Mouse (Mus musculus) urinary bladder, postnatal 36 days (tissue): ENCODE data around the gene Acnat2.
"Not testable (repeated sequence)": the region's sequence is repeated elsewhere in the genome, so short reads cannot be mapped to it uniquely, and the experiment has no call there.

Experiments
- DNase-seq, 2 experiments: peaks; one replicate each; pipeline ENCODE4 v3.0.0; 2022; ENCODE audit warnings: low spot score in 2 of 2, mixed read lengths in 1 of 2

Acnat2 gene

GRCm38 (mm10) chr4:49407957-49408356 is at the start of gene Acnat2:
Acnat2 (minus strand) TSS chr4:49408151.
- not testable (repeated sequence) for DNase-seq

GRCm38 (mm10) chr4:49456171-49456570 is 48.2 kb upstream of the Acnat2 start:
- DNase-seq: no peak

DNA sequence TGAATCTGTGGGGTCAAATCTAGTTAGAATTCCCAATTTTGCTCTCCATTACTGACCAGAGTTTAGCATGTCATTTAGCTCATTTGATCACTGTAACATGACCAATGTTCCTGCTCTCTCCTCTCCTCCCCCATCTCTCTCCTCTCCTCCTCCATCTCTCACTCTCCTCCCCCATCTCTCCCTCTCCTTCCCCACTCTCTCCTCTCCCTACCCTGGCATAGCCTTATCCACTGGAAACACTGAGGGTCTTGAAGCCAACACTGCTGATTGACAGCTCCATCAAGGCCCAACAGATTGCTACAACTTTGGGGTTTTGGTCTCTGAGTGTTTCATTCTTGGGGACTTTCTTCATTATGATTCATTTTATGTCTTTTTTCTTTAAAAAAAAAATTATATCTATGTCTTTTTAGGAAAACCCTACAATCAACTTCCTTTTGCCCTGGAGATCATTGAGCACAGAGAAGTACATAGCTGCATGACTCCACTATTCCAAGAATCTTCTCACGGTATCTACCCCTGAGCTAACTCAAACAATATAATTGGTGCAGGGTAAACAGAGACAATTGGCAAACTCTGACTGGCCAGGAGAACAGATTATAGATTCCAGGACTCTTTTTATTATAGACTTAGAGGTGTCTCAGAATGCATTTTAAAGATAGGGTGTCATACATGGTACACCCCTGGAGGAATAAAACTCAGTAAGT is 44.0 kb upstream of the Acnat2 start:
- DNase-seq: no peak

- DNase-seq: peak; percentile 33
Measured at GRCm38 (mm10) chr4:49451133-49451847, 43.3 kb upstream of the Acnat2 start.

- DNase-seq: not testable (repeated sequence)
Measured at GRCm38 (mm10) chr4:49436968-49437367, 29.0 kb upstream of the Acnat2 start.

- not testable (repeated sequence) for DNase-seq
Measured at GRCm38 (mm10) chr4:49410151-49410550, 2.2 kb upstream of the Acnat2 start.

DNA sequence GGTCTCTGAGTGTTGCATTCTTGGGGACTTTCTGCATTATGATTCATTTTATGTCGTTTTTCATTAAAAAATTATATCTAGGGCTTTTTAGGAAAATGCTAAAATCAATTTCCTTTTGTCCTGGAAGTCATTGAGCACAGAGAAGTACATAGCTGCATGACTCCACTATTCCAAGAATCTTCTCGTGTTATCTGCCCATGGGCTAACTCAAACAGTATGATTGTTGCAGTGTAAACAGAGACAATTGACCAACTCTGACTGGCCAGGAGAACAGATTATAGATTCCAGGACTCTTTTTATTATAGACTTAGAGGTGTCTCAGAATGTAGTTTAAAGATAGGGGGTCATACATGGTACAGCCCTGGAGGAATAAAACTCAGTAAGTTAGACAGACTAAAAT is 21.1 kb downstream of the Acnat2 start:
- no peak for DNase-seq

DNA sequence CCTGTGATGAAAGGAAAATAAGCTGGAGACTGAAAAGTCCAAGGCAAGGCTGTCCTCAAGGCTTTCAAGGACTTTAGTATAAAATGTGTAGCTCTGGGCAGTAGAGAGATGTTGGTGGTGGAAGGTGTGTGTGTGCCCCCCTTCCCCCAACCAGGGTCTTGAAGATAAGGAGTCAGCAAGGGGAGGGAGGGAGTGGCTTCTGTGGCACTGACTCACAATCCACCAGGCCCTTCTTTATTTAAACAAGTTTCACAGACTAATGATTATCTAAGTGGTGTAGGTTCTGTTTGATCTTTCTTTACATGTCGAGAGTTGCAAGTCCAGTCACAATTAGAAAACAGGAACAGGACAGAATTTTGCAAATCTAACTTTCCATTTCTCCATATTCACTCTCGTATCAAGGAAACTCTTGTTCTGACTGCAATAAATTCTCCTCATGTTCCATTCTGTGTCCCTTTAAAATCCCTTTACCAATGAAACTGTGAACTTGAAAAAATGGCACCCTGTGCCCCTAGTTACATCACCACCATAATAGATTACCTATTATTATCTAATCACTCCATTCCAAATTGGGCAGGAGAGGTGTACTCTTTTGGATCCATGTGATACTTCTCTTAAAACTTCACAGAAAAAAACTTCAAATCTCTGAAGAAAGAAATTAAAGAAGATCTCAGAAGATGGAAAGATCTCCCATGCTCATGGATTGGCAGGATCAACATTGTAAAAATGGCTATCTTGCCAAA is 24.2 kb downstream of the Acnat2 start:
- not testable (repeated sequence) for DNase-seq

GRCm38 (mm10) chr4:49368046-49368445 is 39.9 kb downstream of the Acnat2 start:
- not testable (repeated sequence) for DNase-seq

GRCm38 (mm10) chr4:49357097-49357496 is 50.9 kb downstream of the Acnat2 start:
- no peak for DNase-seq

- DNase-seq: no peak
Measured at GRCm38 (mm10) chr4:49350470-49350869, 57.5 kb downstream of the Acnat2 start.

GRCm38 (mm10) chr4:49348677-49349076 is 59.3 kb downstream of the Acnat2 start:
- no peak for DNase-seq

DNA sequence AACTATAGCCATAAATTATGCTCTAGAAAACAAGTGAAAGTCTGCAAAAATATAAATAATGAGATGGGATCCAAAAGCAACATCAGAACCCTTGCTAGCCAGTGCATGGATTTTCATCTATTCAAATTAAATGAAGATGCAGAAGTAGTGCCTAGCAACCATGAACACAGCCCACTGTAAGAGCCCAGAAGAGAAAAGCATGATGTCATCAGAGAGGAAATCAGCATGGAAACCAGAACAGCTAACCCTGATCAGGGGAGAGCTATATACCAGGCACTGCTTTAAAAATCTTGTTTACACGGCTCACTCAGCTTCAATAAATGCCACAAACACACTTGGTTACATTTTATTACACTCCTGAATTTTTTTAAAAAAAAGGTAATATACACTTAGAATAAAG is 60.0 kb downstream of the Acnat2 start:
- not testable (repeated sequence) for DNase-seq

DNA sequence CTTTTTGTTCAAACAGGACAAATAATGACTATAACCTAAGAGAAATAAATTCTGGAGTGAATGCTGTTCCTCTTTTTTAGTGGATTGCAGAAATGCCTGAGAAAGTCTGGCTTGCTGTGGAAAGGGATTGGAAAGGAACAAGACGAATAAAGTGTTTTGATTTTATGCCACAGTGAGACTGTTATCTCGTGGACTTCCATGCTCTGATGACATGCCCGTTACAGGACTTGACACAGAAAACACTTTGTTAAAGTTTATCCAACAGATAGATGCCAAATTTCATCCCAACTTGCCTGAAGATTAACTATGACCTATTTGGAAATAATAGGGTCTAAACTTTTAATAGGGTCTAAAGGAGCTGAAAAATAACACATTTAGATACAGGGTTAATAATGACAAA is 67.9 kb downstream of the Acnat2 start:
- not testable (repeated sequence) for DNase-seq

DNA sequence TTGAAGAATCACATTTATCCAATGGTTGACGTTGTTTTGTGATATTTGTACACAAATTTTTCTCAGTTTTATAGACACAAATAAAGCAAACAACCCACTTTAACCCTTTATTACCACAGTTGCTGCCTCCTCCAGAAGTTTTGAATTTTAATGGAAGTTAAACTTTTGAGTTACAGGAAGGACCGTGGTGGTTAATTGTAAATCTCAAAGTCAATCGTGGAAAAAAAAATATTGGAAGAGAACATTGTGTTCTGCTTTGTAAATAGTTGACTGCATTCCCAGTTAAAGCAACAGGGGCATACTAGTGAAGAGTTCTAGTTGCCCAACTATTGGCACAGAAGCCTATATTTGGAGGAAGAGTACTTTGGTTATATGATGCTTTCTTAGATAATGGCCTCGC is 70.0 kb downstream of the Acnat2 start:
- DNase-seq: not testable (repeated sequence)
